Mouse (Mus musculus): ENCODE data around the gene Snai1. TPM values are rescaled to one million over a fixed set of nuclear protein-coding genes. Genes with fewer than 3 reads are reported as not detected.

The Snai1 gene
- total RNA-seq (2023) = 1 to 10 TPM; 3.0 to 3.5 TPM

GRCm38 (mm10) chr2:167537476-167538297 lies at the start of gene Snai1:
Snai1 (plus strand) TSS chr2:167538195.

GRCm38 (mm10) chr2:167491757-167492708 lies 46.0 kb upstream of the Snai1 start, which contains the start of gene Rnf114:
Rnf114 (plus strand) TSS chr2:167492645.

GRCm38 (mm10) chr2:167492713-167493636 lies 45.0 kb upstream of the Snai1 start, which contains the start of gene Spata2:
Spata2 (minus strand) TSS chr2:167492887.

Other genes starting within 250 kb of the Snai1 start
- 10 to 100 TPM; 55.4 to 57.5 TPM for gene B4galt5, start 189.0 kb upstream of the Snai1 start, total RNA-seq (2023)
- gene Slc9a8, start 116.5 kb upstream of the Snai1 start, total RNA-seq (2023) = 100 to 1,000 TPM in 1 of 2 experiments, 10 to 100 TPM in 1; 77.9 to 129 TPM
- gene Rnf114, start 45.5 kb upstream of the Snai1 start, total RNA-seq (2023) = 100 to 1,000 TPM in 1 of 2 experiments, 10 to 100 TPM in 1; 95.3 to 108 TPM
- 10 to 100 TPM; 49.3 to 50.0 TPM for gene Spata2, start 45.3 kb upstream of the Snai1 start, total RNA-seq (2023)
- 100 to 1,000 TPM; 142 to 171 TPM for gene Ube2v1, start 93.9 kb downstream of the Snai1 start, total RNA-seq (2023)
- gene Gm20431, start 123.3 kb downstream of the Snai1 start, total RNA-seq (2023) = 10 to 100 TPM; 14.7 to 31.3 TPM
- gene Cebpb, start 150.7 kb downstream of the Snai1 start, total RNA-seq (2023) = 10 to 100 TPM; 49.2 to 67.6 TPM
- 10 to 100 TPM; 77.1 to 78.8 TPM for gene Tmem189, start 151.6 kb downstream of the Snai1 start, total RNA-seq (2023)